Comparison of ENCODE assay signal across 25 mouse cellular contexts in genomic region chr9:49849442-49849841, GRCm38 (mm10). TPM values are rescaled to one million over a fixed set of nuclear protein-coding genes. Genes with fewer than 3 reads are reported as not detected.
DNase-seq lines count a peak whose midpoint lies in the region; ATAC-seq lines count a peak whose summit lies in the region.
"Had no signal": no experiment of that assay in that cellular context is flagged by ENCODE, and none has a peak within 500 bp of the region (broad histone marks: within the 10 kb centered on the region; RNA-seq: fewer than 3 reads in every experiment).

No protein-coding gene starts in this region.

- no peaks in the 10 kb centered on the region for H3K36me3 ChIP-seq in kidney, embryonic 15.5 days
- H3K36me3 ChIP-seq in midbrain, embryonic 10.5 days: no peaks in the 10 kb centered on the region
- no peaks in the 10 kb centered on the region for H3K36me3 ChIP-seq in midbrain, embryonic 16.5 days (ENCODE audit: control insufficient read depth, insufficient read depth, low read length)
- no peaks in the 10 kb centered on the region for H3K36me3 ChIP-seq in limb, embryonic 10.5 days
- H3K36me3 ChIP-seq in limb, embryonic 12.5 days: no peaks in the 10 kb centered on the region
- H3K36me3 ChIP-seq: embryonic facial prominence, embryonic 12.5 days; embryonic facial prominence, embryonic 15.5 days; heart, embryonic 10.5 days; heart, embryonic 13.5 days; hindbrain, embryonic 12.5 days; hindbrain, embryonic 15.5 days had no signal

- no peaks in the 10 kb centered on the region for H3K9me3 ChIP-seq in kidney, embryonic 15.5 days (replicated peaks)
- no peaks in the 10 kb centered on the region for H3K9me3 ChIP-seq in midbrain, embryonic 10.5 days (replicated peaks)
- H3K9me3 ChIP-seq in midbrain, embryonic 16.5 days (replicated peaks; ENCODE audit: control insufficient read depth, low read length, poor library complexity, severe bottlenecking): no peaks in the 10 kb centered on the region
- no peaks in the 10 kb centered on the region for H3K9me3 ChIP-seq in limb, embryonic 10.5 days (replicated peaks)
- no peaks in the 10 kb centered on the region for H3K9me3 ChIP-seq in limb, embryonic 12.5 days
- H3K9me3 ChIP-seq: embryonic facial prominence, embryonic 12.5 days; embryonic facial prominence, embryonic 15.5 days; forebrain, embryonic 13.5 days; heart, embryonic 10.5 days; heart, embryonic 13.5 days; hindbrain, embryonic 12.5 days; hindbrain, embryonic 15.5 days had no signal

- ATAC-seq in kidney, embryonic 15.5 days (replicated peaks; ENCODE audit: low FRiP score): peak; percentile 60
- no peak for ATAC-seq in midbrain, embryonic 16.5 days
- no peak for ATAC-seq in limb, embryonic 12.5 days (ENCODE audit: insufficient number of reproducible peaks, insufficient read depth, low FRiP score, low TSS enrichment, low read depth)
- ATAC-seq: CD4-positive, CD25-positive, alpha-beta regulatory T cell, adult 4 months; forebrain, embryonic 13.5 days; forebrain, embryonic 16.5 days had no signal

- 0 out of 2 replicates have a peak overlapping the region, but pooled peaks have one; percentile 1 for H3K4me2 ChIP-seq in kidney, embryonic 15.5 days
- no peak overlapping the region for H3K4me2 ChIP-seq in midbrain, embryonic 16.5 days (ENCODE audit: low read length)
- no peak overlapping the region for H3K4me2 ChIP-seq in limb, embryonic 12.5 days
- H3K4me2 ChIP-seq: embryonic facial prominence, embryonic 12.5 days; embryonic facial prominence, embryonic 15.5 days; forebrain, embryonic 13.5 days; heart, embryonic 13.5 days; hindbrain, embryonic 12.5 days; hindbrain, embryonic 15.5 days had no signal

- 17% methylated on average over 2 of the region's 2 CpGs for WGBS in kidney, embryonic 15.5 days
- WGBS in midbrain, embryonic 10.5 days: 48% methylated on average over 2 of the region's 2 CpGs
- whole genome bisulfite sequencing in midbrain, embryonic 16.5 days: 41% methylated on average over 2 of the region's 2 CpGs
- 45% methylated on average over 2 of the region's 2 CpGs for WGBS in limb, embryonic 10.5 days
- 35% methylated on average over 2 of the region's 2 CpGs for WGBS in limb, embryonic 12.5 days

- H3K9ac ChIP-seq in kidney, embryonic 15.5 days: no peak overlapping the region
- H3K9ac ChIP-seq in midbrain, embryonic 16.5 days (ENCODE audit: low read depth, low read length): no peak overlapping the region
- H3K9ac ChIP-seq in limb, embryonic 12.5 days (replicated peaks): no peak overlapping the region
- H3K9ac ChIP-seq: embryonic facial prominence, embryonic 12.5 days; embryonic facial prominence, embryonic 15.5 days; forebrain, embryonic 13.5 days; heart, embryonic 13.5 days; hindbrain, embryonic 12.5 days; hindbrain, embryonic 15.5 days had no signal

- H3K4me1 ChIP-seq in kidney, embryonic 15.5 days: peaks cover 28% of the 10 kb centered on the region
- H3K4me1 ChIP-seq in midbrain, embryonic 10.5 days: peaks cover 13% of the 10 kb centered on the region
- no peaks in the 10 kb centered on the region for H3K4me1 ChIP-seq in midbrain, embryonic 16.5 days (ENCODE audit: control insufficient read depth, insufficient read depth, low read length)
- H3K4me1 ChIP-seq in limb, embryonic 10.5 days: peaks cover 16% of the 10 kb centered on the region
- H3K4me1 ChIP-seq in limb, embryonic 12.5 days (replicated peaks): peaks cover 15% of the 10 kb centered on the region
- H3K4me1 ChIP-seq: heart, embryonic 10.5 days had no signal

- DNase-seq in kidney, adult 18-20 months: no peak
- DNase-seq in midbrain, embryonic 10.5 days (ENCODE audit: low spot score): no peak
- no peak for DNase-seq in limb, embryonic 10.5 days (ENCODE audit: low spot score)
- DNase-seq: adrenal gland, adult 2 months; adrenal gland, postnatal 14 days; cerebellum, adult 11 months; cerebellum, adult 2 months; cerebellum, adult 9-11 months; cerebellum, postnatal 25 days; gastrocnemius, postnatal 10 days; gastrocnemius, postnatal 36 days; heart, adult 2 months; heart, postnatal 14 days had no signal

- no peak overlapping the region for H3K4me3 ChIP-seq in kidney, embryonic 15.5 days (replicated peaks)
- H3K4me3 ChIP-seq in midbrain, embryonic 10.5 days: no peak overlapping the region
- no peak overlapping the region for H3K4me3 ChIP-seq in midbrain, embryonic 16.5 days (ENCODE audit: low read depth, low read length)
- no peak overlapping the region for H3K4me3 ChIP-seq in limb, embryonic 10.5 days
- H3K4me3 ChIP-seq in limb, embryonic 12.5 days (replicated peaks): no peak overlapping the region
- H3K4me3 ChIP-seq: embryonic facial prominence, embryonic 12.5 days; embryonic facial prominence, embryonic 15.5 days; forebrain, embryonic 13.5 days; heart, adult 2 months; heart, embryonic 10.5 days; heart, embryonic 13.5 days; hindbrain, embryonic 12.5 days; hindbrain, embryonic 15.5 days had no signal

- H3K27ac ChIP-seq in kidney, embryonic 15.5 days: peak overlapping the region; percentile 92
- H3K27ac ChIP-seq in midbrain, embryonic 10.5 days (replicated peaks): 0 out of 2 replicates have a peak overlapping the region, but pooled peaks have one; percentile 49
- H3K27ac ChIP-seq in midbrain, embryonic 16.5 days (ENCODE audit: low read length): no peak overlapping the region
- peak overlapping the region; percentile 56; the same call in 1 of the 2 replicates for H3K27ac ChIP-seq in limb, embryonic 10.5 days
- H3K27ac ChIP-seq in limb, embryonic 12.5 days: peak overlapping the region; percentile 64; the same call in 1 of the 2 replicates
- H3K27ac ChIP-seq: embryonic facial prominence, embryonic 12.5 days; embryonic facial prominence, embryonic 15.5 days; forebrain, embryonic 13.5 days; heart, adult 2 months; heart, embryonic 10.5 days; heart, embryonic 13.5 days; hindbrain, embryonic 12.5 days; hindbrain, embryonic 15.5 days had no signal

- no peaks in the 10 kb centered on the region for H3K27me3 ChIP-seq in kidney, embryonic 15.5 days
- H3K27me3 ChIP-seq in midbrain, embryonic 10.5 days (ENCODE audit: low read depth, poor library complexity, severe bottlenecking): 0 out of 2 replicates have a peak, but pooled peaks cover 4% of the 10 kb centered on the region
- no peaks in the 10 kb centered on the region for H3K27me3 ChIP-seq in midbrain, embryonic 16.5 days (ENCODE audit: control insufficient read depth, insufficient read depth, low read depth, low read length)
- H3K27me3 ChIP-seq in limb, embryonic 10.5 days (ENCODE audit: low read depth, poor library complexity, severe bottlenecking): no peaks in the 10 kb centered on the region
- H3K27me3 ChIP-seq in limb, embryonic 12.5 days: no peaks in the 10 kb centered on the region
- H3K27me3 ChIP-seq: embryonic facial prominence, embryonic 12.5 days; embryonic facial prominence, embryonic 15.5 days; heart, embryonic 13.5 days; hindbrain, embryonic 12.5 days; hindbrain, embryonic 15.5 days had no signal

RNA-seq across cellular contexts. Expression of gene Ncam1, which starts 50.7 kb away (rescaled TPM):
- 163 and 166 TPM in 2 replicates for polyA plus RNA-seq in kidney, embryonic 15.5 days (2015; fragmentation: Nextera tagmentation; extraction: Ambion mirVana)
- 48.9 and 94.9 TPM in 2 replicates for polyA plus RNA-seq in midbrain, embryonic 10.5 days (2016; fragmentation: Nextera tagmentation; extraction: Ambion mirVana)
- polyA plus RNA-seq in midbrain, embryonic 16.5 days (2015; fragmentation: Nextera tagmentation; extraction: Ambion mirVana): 600 and 646 TPM in 2 replicates
- polyA plus RNA-seq in limb, embryonic 10.5 days (2016; fragmentation: Nextera tagmentation; extraction: Ambion mirVana): 17.5 and 27.9 TPM in 2 replicates
- polyA plus RNA-seq in limb, embryonic 12.5 days (2016; fragmentation: Nextera tagmentation; extraction: Ambion mirVana): 48.7 and 59.2 TPM in 2 replicates
